In the genomic region with DNA sequence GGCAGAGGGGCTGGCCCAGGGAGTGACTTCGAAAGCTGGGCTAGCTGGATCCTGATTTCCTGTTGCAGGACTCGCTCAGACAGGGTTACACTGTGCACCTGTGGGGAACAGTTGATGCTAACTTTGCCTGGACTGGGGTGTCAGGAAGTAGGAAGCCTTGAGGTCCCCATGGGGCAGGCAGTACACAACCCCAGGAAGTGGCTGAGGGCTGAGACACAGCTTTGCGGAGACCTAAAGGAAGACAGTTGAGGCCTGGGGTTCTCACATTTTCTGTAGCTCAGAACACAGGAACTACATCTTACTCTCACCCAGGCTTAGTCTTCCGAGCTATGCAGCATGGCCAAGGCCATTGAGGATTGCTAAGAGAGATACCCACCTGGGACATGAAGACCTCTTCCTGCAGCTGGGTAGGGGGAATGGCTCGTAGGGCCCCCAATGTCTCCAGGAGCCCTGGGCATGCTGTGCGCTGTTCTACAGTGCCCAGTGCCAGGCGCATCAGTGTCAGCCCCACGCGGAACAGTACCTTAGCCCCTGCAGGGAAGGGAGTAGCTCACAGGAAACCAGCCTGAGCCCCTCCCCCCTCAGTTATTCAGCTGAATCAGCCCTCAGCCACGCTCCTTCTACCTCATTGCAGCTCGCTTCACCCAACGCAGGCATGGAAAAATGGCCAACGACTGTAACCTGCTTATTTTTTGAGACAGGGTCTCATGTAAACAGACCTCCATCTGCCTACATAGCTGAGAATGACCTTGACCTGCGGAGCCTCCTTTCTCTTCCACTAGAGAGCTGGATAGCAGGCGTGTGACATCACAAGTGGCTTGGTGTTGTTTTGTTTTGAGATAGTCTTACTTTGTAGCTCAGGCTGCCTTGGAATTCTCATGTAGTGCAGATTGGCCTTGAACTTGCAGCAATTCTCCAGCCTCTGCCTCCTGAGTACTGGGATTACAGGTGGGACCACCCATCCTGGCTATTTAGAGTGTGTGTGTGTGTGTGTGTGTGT, we compare ENCODE assay signal across 9 mouse cellular contexts. TPM values are rescaled to one million over a fixed set of nuclear protein-coding genes. Genes with fewer than 3 reads are reported as not detected.
DNase-seq lines count a peak whose midpoint lies in the region; ATAC-seq and TF ChIP-seq lines count a peak whose summit lies in the region.
"Had no signal": no experiment of that assay in that cellular context is flagged by ENCODE, and none has a peak within 500 bp of the region (broad histone marks: within the 10 kb centered on the region; RNA-seq: fewer than 3 reads in every experiment).

No protein-coding gene starts in this region.

- peak overlapping the region; percentile 50 for H3K27ac ChIP-seq in heart, embryonic 13.5 days (replicated peaks)
- H3K27ac ChIP-seq in limb, embryonic 13.5 days = no peak overlapping the region; the same call in 1 of the 2 replicates
- H3K27ac ChIP-seq in spleen, adult 2 months (ENCODE audit: insufficient read depth, low read length) = peak overlapping the region; percentile 94

- peak overlapping the region; percentile 33; the same call in 1 of the 2 replicates for H3K9ac ChIP-seq in heart, embryonic 13.5 days
- H3K9ac ChIP-seq in limb, embryonic 13.5 days = no peak overlapping the region; the same call in 1 of the 2 replicates

- TF ChIP-seq POLR2A in spleen, adult 2 months (IDR thresholded peaks at IDR 0.05; ENCODE audit: low read depth, low read length) = no peak; the same call in 1 of the 2 replicates

- DNase-seq in heart, adult 18-20 months = no peak
- peak; percentile 67 for DNase-seq in ES-CJ7 (ENCODE audit: low read depth, low spot score)
- peak in 1 of 2 experiments; percentile 82 for DNase-seq in spleen, adult 2 months (ENCODE audit: low read depth in 1 of 2, low spot score in 2 of 2)
- no peak for DNase-seq in right cerebral cortex, adult 2 months (ENCODE audit: low spot score in 2 of 2)
- DNase-seq in Muller cell, postnatal 12 days (ENCODE audit: inconsistent ontology term) = no peak
- no peak for DNase-seq in cerebellum, adult 8-10 months

- 43% methylated on average over 15 of the region's 15 CpGs for WGBS in heart, embryonic 13.5 days
- WGBS in limb, embryonic 13.5 days = 59% methylated on average over 15 of the region's 15 CpGs
- 9% methylated on average over 15 of the region's 15 CpGs for WGBS in spleen, adult 2 months

- H3K9me3 ChIP-seq in heart, embryonic 13.5 days = no peaks in the 10 kb centered on the region
- no peaks in the 10 kb centered on the region for H3K9me3 ChIP-seq in limb, embryonic 13.5 days

- no peaks in the 10 kb centered on the region for H3K36me3 ChIP-seq in heart, embryonic 13.5 days
- no peaks in the 10 kb centered on the region for H3K36me3 ChIP-seq in limb, embryonic 13.5 days
- H3K36me3 ChIP-seq in spleen, adult 2 months (ENCODE audit: control insufficient read depth, insufficient read depth, low read length) = peaks cover 52% of the 10 kb centered on the region

- H3K27me3 ChIP-seq in heart, embryonic 13.5 days (replicated peaks) = no peaks in the 10 kb centered on the region
- H3K27me3 ChIP-seq in limb, embryonic 13.5 days = no peaks in the 10 kb centered on the region
- no peaks in the 10 kb centered on the region for H3K27me3 ChIP-seq in spleen, adult 2 months (ENCODE audit: control insufficient read depth, insufficient read depth, low read length)
- H3K27me3 ChIP-seq: Patski had no signal

- H3K4me1 ChIP-seq in heart, embryonic 13.5 days = peaks cover 40% of the 10 kb centered on the region
- peaks cover 11% of the 10 kb centered on the region for H3K4me1 ChIP-seq in limb, embryonic 13.5 days
- H3K4me1 ChIP-seq in spleen, adult 2 months (ENCODE audit: control insufficient read depth, insufficient read depth, insufficient read length) = peaks cover 59% of the 10 kb centered on the region

- no peak overlapping the region for H3K4me3 ChIP-seq in heart, embryonic 13.5 days
- no peak overlapping the region for H3K4me3 ChIP-seq in limb, embryonic 13.5 days
- H3K4me3 ChIP-seq in spleen, adult 2 months (ENCODE audit: extremely low read depth, insufficient read depth, insufficient read length) = peak overlapping the region; percentile 12; the same call in 1 of the 2 replicates

- ATAC-seq in heart, embryonic 13.5 days (ENCODE audit: extremely low read depth, insufficient number of reproducible peaks, low FRiP score, low TSS enrichment) = no peak
- ATAC-seq in limb, embryonic 13.5 days (ENCODE audit: low FRiP score, low read depth) = no peak
- ATAC-seq: Patski had no signal

- TF ChIP-seq CTCF in spleen, adult 2 months (IDR thresholded peaks at IDR 0.05; ENCODE audit: extremely low read depth, insufficient read depth, insufficient read length, insufficient replicate concordance) = no peak

- peak overlapping the region; percentile 27; the same call in 1 of the 2 replicates for H3K4me2 ChIP-seq in heart, embryonic 13.5 days
- 0 out of 2 replicates have a peak overlapping the region, but pooled peaks have one; percentile 9 for H3K4me2 ChIP-seq in limb, embryonic 13.5 days (replicated peaks)

RNA-seq across cellular contexts. Expression of gene Tbc1d10c, which starts 5.8 kb away (rescaled TPM):
- 2.0 and 2.7 TPM in 2 replicates for polyA plus RNA-seq in heart, embryonic 13.5 days (2015; fragmentation: Nextera tagmentation; extraction: Ambion mirVana)
- 10 to 100 TPM; 12.0 to 20.2 TPM for total RNA-seq in heart, adult 18-20 months (2021)
- 1.3 and 2.7 TPM in 2 replicates for polyA plus RNA-seq in limb, embryonic 13.5 days (2015; fragmentation: Nextera tagmentation; extraction: Ambion mirVana)
- 266 and 328 TPM in 2 replicates for polyA plus RNA-seq in spleen, adult 2 months (2012; rRNA removed)

RNA-seq across cellular contexts. Expression of gene Ppp1ca, which starts 6.6 kb away (rescaled TPM):
- 642 and 729 TPM in 2 replicates for polyA plus RNA-seq in heart, embryonic 13.5 days (2015; fragmentation: Nextera tagmentation; extraction: Ambion mirVana)
- 100 to 1,000 TPM; 293 to 299 TPM for total RNA-seq in heart, adult 18-20 months (2021)
- polyA plus RNA-seq in limb, embryonic 13.5 days (2015; fragmentation: Nextera tagmentation; extraction: Ambion mirVana) = 817 and 858 TPM in 2 replicates
- polyA plus RNA-seq in spleen, adult 2 months (2012; rRNA removed) = 464 and 481 TPM in 2 replicates

RNA-seq across cellular contexts. Expression of gene Carns1, which starts 10.0 kb away (rescaled TPM):
- polyA plus RNA-seq in heart, embryonic 13.5 days (2015; fragmentation: Nextera tagmentation; extraction: Ambion mirVana) = 4.4 and 5.0 TPM in 2 replicates
- 10 to 100 TPM; 28.3 to 30.5 TPM for total RNA-seq in heart, adult 18-20 months (2021)
- polyA plus RNA-seq in limb, embryonic 13.5 days (2015; fragmentation: Nextera tagmentation; extraction: Ambion mirVana) = 2.2 and 2.5 TPM in 2 replicates
- polyA plus RNA-seq in spleen, adult 2 months (2012; rRNA removed) = 52.0 and 64.5 TPM in 2 replicates

RNA-seq across cellular contexts. Expression of gene Rad9a, which starts 16.2 kb away (rescaled TPM):
- polyA plus RNA-seq in heart, embryonic 13.5 days (2015; fragmentation: Nextera tagmentation; extraction: Ambion mirVana) = 21.3 and 22.2 TPM in 2 replicates
- 1 to 10 TPM; 4.5 to 4.8 TPM for total RNA-seq in heart, adult 18-20 months (2021)
- 36.2 and 38.1 TPM in 2 replicates for polyA plus RNA-seq in limb, embryonic 13.5 days (2015; fragmentation: Nextera tagmentation; extraction: Ambion mirVana)
- polyA plus RNA-seq in spleen, adult 2 months (2012; rRNA removed) = 53.1 and 62.9 TPM in 2 replicates

RNA-seq across cellular contexts. Expression of gene Rps6kb2, which starts 22.1 kb away (rescaled TPM):
- 46.0 and 47.1 TPM in 2 replicates for polyA plus RNA-seq in heart, embryonic 13.5 days (2015; fragmentation: Nextera tagmentation; extraction: Ambion mirVana)
- 10 to 100 TPM; 13.1 to 17.1 TPM for total RNA-seq in heart, adult 18-20 months (2021)
- polyA plus RNA-seq in limb, embryonic 13.5 days (2015; fragmentation: Nextera tagmentation; extraction: Ambion mirVana) = 63.9 and 65.7 TPM in 2 replicates
- 40.7 and 51.5 TPM in 2 replicates for polyA plus RNA-seq in spleen, adult 2 months (2012; rRNA removed)

Comparison
In these comparisons a context has a peak if more than half of its experiments do, and no peak if none do; other contexts are left out.
1. RNA of gene Tbc1d10c, which starts 5.8 kb away (polyA plus RNA-seq): 266 to 328 TPM in spleen, adult 2 months; 2.0 to 2.7 TPM in heart, embryonic 13.5 days and 1.3 to 2.7 TPM in limb, embryonic 13.5 days; every median in the first group is over 10 times any median in the second.